Mouse (Mus musculus): ENCODE measurements at regions not wholly inside any gene's neighbourhood (a gene's known extent, or its start where the extent isn't known, plus 50 kb on each side); places are given as distances from the start of the nearest gene placed in this dataset.

DNA sequence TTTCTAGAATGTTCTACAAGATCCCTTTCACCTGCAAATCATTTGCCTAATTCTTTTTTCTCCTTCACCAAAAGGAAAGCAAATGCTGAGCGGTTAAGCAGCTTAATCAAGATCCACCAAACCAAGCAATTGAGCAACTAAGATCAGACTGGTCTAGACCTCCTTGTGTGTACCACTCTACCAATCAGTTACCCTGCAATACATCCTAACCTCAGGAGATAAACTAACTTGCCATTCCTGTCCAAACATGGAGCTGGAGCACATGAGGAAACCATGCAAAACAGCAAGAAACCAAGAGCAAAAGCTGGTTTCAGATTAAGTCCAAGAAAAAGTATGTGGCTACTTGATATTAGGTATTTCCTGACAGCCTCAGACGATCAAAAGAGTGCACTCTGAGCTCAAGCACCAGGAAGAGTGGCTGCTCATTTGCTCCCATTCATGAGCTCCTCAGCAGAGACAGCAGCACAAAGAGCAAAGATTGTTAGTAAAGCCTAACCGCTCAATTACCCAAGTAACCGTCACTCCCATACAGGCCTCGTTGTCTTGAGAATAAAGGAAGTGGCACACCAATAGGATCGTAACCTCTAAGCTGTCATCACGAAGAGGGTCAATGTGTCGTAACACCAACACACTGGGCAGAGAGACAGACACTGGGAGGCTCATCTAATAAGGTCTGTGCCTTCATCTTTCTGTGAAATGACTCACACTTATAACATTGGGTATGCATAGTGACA lies 169.5 kb upstream of the Tent5a start:
- ATAC-seq (ENCODE audit: low read depth), result peak; percentile 58
- no peak overlapping the region for H3K27ac ChIP-seq (ENCODE audit: low read length)

DNA sequence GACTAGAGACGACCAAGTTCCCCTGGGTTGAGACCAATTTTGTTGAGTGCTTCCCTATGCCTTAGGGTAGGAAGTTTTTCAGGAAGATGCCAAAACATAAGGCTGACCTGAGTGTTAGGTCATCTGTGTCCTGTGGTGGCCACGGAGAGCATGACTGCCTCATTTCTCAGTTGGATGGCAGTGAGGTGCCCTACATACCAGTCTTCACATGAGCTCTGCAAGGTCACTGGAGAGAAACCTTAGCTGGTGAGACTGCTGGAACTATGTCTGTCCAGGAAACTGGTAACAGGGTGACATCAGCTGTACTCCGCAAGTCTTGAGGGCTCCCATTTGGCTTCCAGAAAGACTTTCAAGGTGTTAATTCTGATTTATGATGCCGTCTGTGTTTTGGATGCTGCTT lies 167.9 kb upstream of the Tent5a start:
- no peak overlapping the region for H3K9ac ChIP-seq (ENCODE audit: low read depth, low read length)
- no peaks in the 10 kb centered on the region for H3K27me3 ChIP-seq (ENCODE audit: control insufficient read depth, insufficient read depth, low read depth, low read length)
- H3K4me1 ChIP-seq (ENCODE audit: control insufficient read depth, low read depth, low read length), result no peaks in the 10 kb centered on the region
- no peak for ATAC-seq (ENCODE audit: low read depth)
- H3K9me3 ChIP-seq (replicated peaks; ENCODE audit: control insufficient read depth, low read length), result no peaks in the 10 kb centered on the region
- H3K4me2 ChIP-seq (ENCODE audit: low read depth, low read length), result no peak overlapping the region
- no peaks in the 10 kb centered on the region for H3K36me3 ChIP-seq (ENCODE audit: control insufficient read depth, insufficient read depth)
- 56% methylated on average over 4 of the region's 4 CpGs for WGBS (ENCODE audit: insufficient replicate concordance)
- no peak overlapping the region for H3K27ac ChIP-seq (ENCODE audit: low read length)
- H3K4me3 ChIP-seq (ENCODE audit: low read depth, low read length), result no peak overlapping the region

More for the DNA sequence above, 169.5 kb upstream of the Tent5a start:
- Histone ChIP-seq H3K9ac (ENCODE audit: low read depth, low read length) (no peak overlapping the region), H3K4me2 (ENCODE audit: low read depth, low read length) (no peak overlapping the region), H3K4me1 (ENCODE audit: control insufficient read depth, low read depth, low read length) (no peaks in the 10 kb centered on the region), H3K9me3 (replicated peaks; ENCODE audit: control insufficient read depth, low read length) (no peaks in the 10 kb centered on the region), H3K4me3 (ENCODE audit: low read depth, low read length) (no peak overlapping the region), H3K27me3 (ENCODE audit: control insufficient read depth, insufficient read depth, low read depth, low read length) (no peaks in the 10 kb centered on the region), H3K36me3 (ENCODE audit: control insufficient read depth, insufficient read depth) (no peaks in the 10 kb centered on the region)
- WGBS (ENCODE audit: insufficient replicate concordance), result 40% methylated on average over 8 of the region's 8 CpGs

DNA sequence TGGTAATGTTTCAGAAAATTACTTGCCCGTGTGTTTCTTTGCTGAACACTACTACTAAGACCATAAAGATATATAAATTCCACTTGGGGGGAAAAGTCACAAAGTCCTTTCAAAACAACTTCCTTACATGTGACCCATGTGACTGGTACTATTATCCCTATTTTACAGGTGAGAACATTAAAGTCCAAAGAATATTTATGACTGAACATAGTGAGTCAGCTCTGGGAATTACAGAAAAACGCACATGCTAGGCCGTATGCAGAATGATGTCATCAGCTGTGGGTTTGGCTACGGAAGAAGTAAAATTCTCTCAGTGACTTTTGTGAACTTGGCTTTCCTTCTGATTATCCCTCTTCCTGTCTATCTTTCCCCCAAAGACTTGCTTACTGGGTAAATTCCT lies 166.6 kb upstream of the Tent5a start:
- H3K9me3 ChIP-seq (replicated peaks; ENCODE audit: control insufficient read depth, low read length), result no peaks in the 10 kb centered on the region
- H3K27me3 ChIP-seq (ENCODE audit: control insufficient read depth, insufficient read depth, low read depth, low read length), result no peaks in the 10 kb centered on the region
- H3K36me3 ChIP-seq (ENCODE audit: control insufficient read depth, insufficient read depth), result no peaks in the 10 kb centered on the region
- H3K9ac ChIP-seq (ENCODE audit: low read depth, low read length), result no peak overlapping the region
- ATAC-seq (ENCODE audit: low read depth), result no peak
- no peaks in the 10 kb centered on the region for H3K4me1 ChIP-seq (ENCODE audit: control insufficient read depth, low read depth, low read length)
- no peak overlapping the region for H3K27ac ChIP-seq (ENCODE audit: low read length)
- WGBS (ENCODE audit: insufficient replicate concordance), result 60% methylated on average over 4 of the region's 4 CpGs
- H3K4me2 ChIP-seq (ENCODE audit: low read depth, low read length), result no peak overlapping the region
- no peak overlapping the region for H3K4me3 ChIP-seq (ENCODE audit: low read depth, low read length)

DNA sequence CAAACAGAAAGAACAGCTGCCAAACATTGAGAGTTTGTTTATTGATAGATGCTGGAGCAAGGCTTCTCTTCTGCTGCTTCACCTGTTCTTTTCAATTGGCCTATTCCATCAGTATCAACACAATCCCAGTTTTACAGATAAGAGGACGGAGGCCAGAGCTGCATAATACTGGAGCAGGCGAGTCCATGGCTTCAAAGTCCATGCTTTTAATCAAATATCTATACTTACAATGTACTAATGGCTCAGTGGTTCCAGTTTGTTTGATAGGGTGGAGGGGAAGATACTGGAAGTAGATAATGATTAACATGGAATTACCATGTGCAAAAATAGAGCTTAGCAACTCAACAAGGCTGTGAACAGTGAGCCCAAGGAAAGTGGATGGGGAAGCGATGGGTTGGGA lies 163.2 kb upstream of the Tent5a start:
- Histone ChIP-seq H3K9me3 (replicated peaks; ENCODE audit: control insufficient read depth, low read length) (no peaks in the 10 kb centered on the region), H3K27me3 (ENCODE audit: control insufficient read depth, insufficient read depth, low read depth, low read length) (no peaks in the 10 kb centered on the region), H3K36me3 (ENCODE audit: control insufficient read depth, insufficient read depth) (no peaks in the 10 kb centered on the region), H3K4me1 (ENCODE audit: control insufficient read depth, low read depth, low read length) (no peaks in the 10 kb centered on the region), H3K4me2 (ENCODE audit: low read depth, low read length) (no peak overlapping the region), H3K4me3 (ENCODE audit: low read depth, low read length) (no peak overlapping the region), H3K27ac (ENCODE audit: low read length) (no peak overlapping the region), H3K9ac (ENCODE audit: low read depth, low read length) (no peak overlapping the region)
- WGBS (ENCODE audit: insufficient replicate concordance), result 48% methylated on average over 3 of the region's 3 CpGs
- ATAC-seq (ENCODE audit: low read depth), result no peak

DNA sequence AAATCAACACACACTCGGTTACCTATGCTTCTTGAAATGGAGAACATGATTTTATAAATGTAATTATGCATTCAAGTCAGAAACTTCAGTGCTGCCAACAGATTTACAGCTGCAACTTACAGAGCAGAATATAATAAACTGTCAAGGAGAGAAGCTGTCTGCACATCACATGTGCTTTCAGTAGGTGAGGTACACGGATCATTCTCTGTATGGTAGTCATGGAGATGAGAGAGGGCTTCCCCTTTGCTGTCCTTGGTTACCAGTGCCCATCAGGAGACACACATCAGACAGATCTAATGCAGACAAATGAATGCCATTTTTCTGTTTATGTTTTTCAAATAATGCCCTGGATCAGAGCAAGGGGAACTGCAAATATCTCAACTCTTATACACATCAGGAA lies 160.8 kb upstream of the Tent5a start:
- H3K4me3 ChIP-seq (ENCODE audit: low read depth, low read length), result no peak overlapping the region
- WGBS (ENCODE audit: insufficient replicate concordance), result 42% methylated on average over 2 of the region's 2 CpGs
- H3K4me2 ChIP-seq (ENCODE audit: low read depth, low read length), result no peak overlapping the region
- H3K27ac ChIP-seq (ENCODE audit: low read length), result no peak overlapping the region
- H3K9me3 ChIP-seq (replicated peaks; ENCODE audit: control insufficient read depth, low read length), result no peaks in the 10 kb centered on the region
- no peaks in the 10 kb centered on the region for H3K36me3 ChIP-seq (ENCODE audit: control insufficient read depth, insufficient read depth)
- ATAC-seq (ENCODE audit: low read depth), result no peak
- H3K4me1 ChIP-seq (ENCODE audit: control insufficient read depth, low read depth, low read length), result no peaks in the 10 kb centered on the region
- H3K27me3 ChIP-seq (ENCODE audit: control insufficient read depth, insufficient read depth, low read depth, low read length), result no peaks in the 10 kb centered on the region
- H3K9ac ChIP-seq (ENCODE audit: low read depth, low read length), result no peak overlapping the region

DNA sequence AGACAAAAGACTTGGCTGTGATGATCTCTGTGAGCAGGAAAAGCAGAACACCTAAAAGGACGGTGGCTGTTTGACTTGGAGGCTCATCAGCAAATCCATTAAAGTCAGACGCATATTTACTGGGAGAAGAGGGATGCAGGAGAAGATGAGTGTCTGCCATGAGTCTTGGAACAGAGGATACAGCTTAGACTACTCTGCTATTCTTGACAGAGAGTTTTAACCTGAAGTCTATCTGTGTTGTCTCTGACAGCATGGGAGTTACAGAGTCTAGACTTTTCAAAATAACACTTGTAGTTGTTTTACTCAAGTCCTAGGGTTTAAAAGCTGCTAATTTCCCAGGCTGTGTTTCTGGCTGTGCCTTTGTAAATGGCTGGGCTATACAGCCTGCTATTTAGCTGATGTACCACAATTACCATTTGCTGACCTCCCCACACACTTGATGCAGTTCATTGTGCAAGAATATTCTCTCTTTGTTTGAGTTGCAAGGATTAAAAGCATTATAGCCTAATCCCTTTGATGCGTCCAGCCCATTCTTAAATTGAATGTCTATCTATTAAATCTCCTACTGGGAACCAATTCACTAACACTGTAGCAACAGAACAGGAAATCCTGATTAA lies 160.0 kb upstream of the Tent5a start:
- Histone ChIP-seq H3K9ac (ENCODE audit: low read depth, low read length) (no peak overlapping the region), H3K27me3 (ENCODE audit: control insufficient read depth, insufficient read depth, low read depth, low read length) (no peaks in the 10 kb centered on the region), H3K27ac (ENCODE audit: low read length) (no peak overlapping the region), H3K4me3 (ENCODE audit: low read depth, low read length) (no peak overlapping the region), H3K36me3 (ENCODE audit: control insufficient read depth, insufficient read depth) (no peaks in the 10 kb centered on the region), H3K4me2 (ENCODE audit: low read depth, low read length) (no peak overlapping the region), H3K9me3 (replicated peaks; ENCODE audit: control insufficient read depth, low read length) (no peaks in the 10 kb centered on the region), H3K4me1 (ENCODE audit: control insufficient read depth, low read depth, low read length) (no peaks in the 10 kb centered on the region)
- no peak for ATAC-seq (ENCODE audit: low read depth)
- WGBS (ENCODE audit: insufficient replicate concordance), result 57% methylated on average over 3 of the region's 3 CpGs

DNA sequence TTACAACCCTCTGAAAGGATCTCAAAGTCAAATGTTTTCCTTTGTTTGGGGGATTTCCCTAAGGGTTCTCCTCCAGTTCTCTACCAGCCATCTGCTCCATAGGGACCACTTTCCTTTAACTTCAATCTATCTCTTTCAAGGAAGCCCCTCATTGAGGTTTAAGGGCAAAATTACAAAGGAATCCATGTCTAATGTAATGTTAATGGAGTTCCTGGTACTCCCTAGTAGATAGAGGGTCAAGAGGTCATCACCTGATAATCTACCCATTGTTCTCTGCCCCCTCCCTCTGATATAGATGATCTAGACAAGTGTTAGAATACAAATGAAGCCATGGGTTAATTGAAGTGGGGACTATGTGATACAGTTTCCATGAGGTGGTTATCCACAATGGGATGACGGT lies 158.6 kb upstream of the Tent5a start:
- no peak overlapping the region for H3K9ac ChIP-seq (ENCODE audit: low read depth, low read length)
- H3K36me3 ChIP-seq (ENCODE audit: control insufficient read depth, insufficient read depth), result no peaks in the 10 kb centered on the region
- ATAC-seq (ENCODE audit: low read depth), result no peak
- no peaks in the 10 kb centered on the region for H3K4me1 ChIP-seq (ENCODE audit: control insufficient read depth, low read depth, low read length)
- no peak overlapping the region for H3K4me2 ChIP-seq (ENCODE audit: low read depth, low read length)
- 64% methylated on average over 1 of the region's 1 CpGs for WGBS (ENCODE audit: insufficient replicate concordance)
- no peak overlapping the region for H3K4me3 ChIP-seq (ENCODE audit: low read depth, low read length)
- H3K27ac ChIP-seq (ENCODE audit: low read length), result no peak overlapping the region
- H3K9me3 ChIP-seq (replicated peaks; ENCODE audit: control insufficient read depth, low read length), result no peaks in the 10 kb centered on the region
- H3K27me3 ChIP-seq (ENCODE audit: control insufficient read depth, insufficient read depth, low read depth, low read length), result no peaks in the 10 kb centered on the region

DNA sequence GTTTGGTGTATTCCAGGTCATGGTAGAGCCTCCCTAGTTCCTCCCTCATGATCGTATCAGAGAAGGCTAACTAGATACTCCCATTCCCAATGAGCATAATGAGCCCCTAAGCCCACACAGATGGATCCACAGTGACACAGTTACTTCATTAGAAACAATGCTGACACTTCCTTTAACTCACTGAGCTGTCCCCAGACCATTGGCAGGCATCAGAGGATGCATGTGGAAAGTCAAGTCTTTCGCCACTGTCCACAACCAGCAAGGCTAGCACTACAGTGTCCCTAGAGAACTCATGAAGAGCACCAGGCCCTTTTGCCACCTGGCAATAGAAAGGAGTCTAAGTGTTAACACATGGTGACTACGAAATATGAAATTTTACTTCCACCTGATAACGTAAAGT lies 156.1 kb upstream of the Tent5a start:
- no peaks in the 10 kb centered on the region for H3K9me3 ChIP-seq (replicated peaks; ENCODE audit: control insufficient read depth, low read length)
- no peak overlapping the region for H3K4me2 ChIP-seq (ENCODE audit: low read depth, low read length)
- H3K27ac ChIP-seq (ENCODE audit: low read length), result no peak overlapping the region
- H3K27me3 ChIP-seq (ENCODE audit: control insufficient read depth, insufficient read depth, low read depth, low read length), result no peaks in the 10 kb centered on the region
- H3K9ac ChIP-seq (ENCODE audit: low read depth, low read length), result no peak overlapping the region
- H3K36me3 ChIP-seq (ENCODE audit: control insufficient read depth, insufficient read depth), result no peaks in the 10 kb centered on the region
- no peaks in the 10 kb centered on the region for H3K4me1 ChIP-seq (ENCODE audit: control insufficient read depth, low read depth, low read length)
- no peak for ATAC-seq (ENCODE audit: low read depth)
- 70% methylated on average over 4 of the region's 4 CpGs for WGBS (ENCODE audit: insufficient replicate concordance)
- no peak overlapping the region for H3K4me3 ChIP-seq (ENCODE audit: low read depth, low read length)

DNA sequence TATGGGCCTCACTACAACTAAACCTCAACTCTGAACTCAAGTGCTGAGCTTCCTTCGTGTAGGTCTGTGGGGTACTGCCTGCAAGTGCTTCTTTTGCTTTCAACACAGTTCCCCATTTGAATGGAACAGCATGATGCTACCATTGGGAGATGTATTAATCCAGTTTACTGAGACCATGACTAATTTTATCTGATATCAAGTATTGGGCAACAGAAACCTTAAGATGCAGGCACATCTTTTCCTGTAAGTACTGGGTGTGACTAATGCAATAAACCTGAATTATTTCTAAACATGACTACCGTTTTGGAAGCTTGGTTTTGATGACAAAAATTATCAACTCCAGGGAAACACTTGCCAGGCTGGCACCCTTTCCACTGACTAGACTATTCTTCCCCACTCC lies 153.4 kb upstream of the Tent5a start:
- H3K27ac ChIP-seq (ENCODE audit: low read length), result no peak overlapping the region
- no peaks in the 10 kb centered on the region for H3K36me3 ChIP-seq (ENCODE audit: control insufficient read depth, insufficient read depth)
- H3K4me1 ChIP-seq (ENCODE audit: control insufficient read depth, low read depth, low read length), result no peaks in the 10 kb centered on the region
- WGBS (ENCODE audit: insufficient replicate concordance), result 28% methylated on average over 2 of the region's 2 CpGs
- H3K4me2 ChIP-seq (ENCODE audit: low read depth, low read length), result no peak overlapping the region
- H3K4me3 ChIP-seq (ENCODE audit: low read depth, low read length), result no peak overlapping the region
- no peak overlapping the region for H3K9ac ChIP-seq (ENCODE audit: low read depth, low read length)
- ATAC-seq (ENCODE audit: low read depth), result no peak
- no peaks in the 10 kb centered on the region for H3K9me3 ChIP-seq (replicated peaks; ENCODE audit: control insufficient read depth, low read length)
- no peaks in the 10 kb centered on the region for H3K27me3 ChIP-seq (ENCODE audit: control insufficient read depth, insufficient read depth, low read depth, low read length)

Measured in liver, embryonic 16.5 days (tissue).